9 mouse cellular contexts compared by ENCODE assay signal in genomic region chr2:85011906-85012604, GRCm38 (mm10). TPM values are rescaled to one million over a fixed set of nuclear protein-coding genes. Genes with fewer than 3 reads are reported as not detected.
DNase-seq lines count a peak whose midpoint lies in the region; ATAC-seq lines count a peak whose summit lies in the region.
"Had no signal": no experiment of that assay in that cellular context is flagged by ENCODE, and none has a peak within 500 bp of the region (broad histone marks: within the 10 kb centered on the region; RNA-seq: fewer than 3 reads in every experiment).

No protein-coding gene starts in this region.

- no peak overlapping the region for H3K9ac ChIP-seq in kidney, embryonic 15.5 days
- H3K9ac ChIP-seq in heart, embryonic 11.5 days (ENCODE audit: low read depth, low read length) = no peak overlapping the region; the same call in 1 of the 2 replicates

- ATAC-seq in kidney, embryonic 15.5 days (replicated peaks; ENCODE audit: low FRiP score) = peak; percentile 88
- ATAC-seq in heart, embryonic 11.5 days (replicated peaks; ENCODE audit: insufficient number of reproducible peaks, low FRiP score, low TSS enrichment) = peak; percentile 91

- no peak overlapping the region for H3K4me3 ChIP-seq in kidney, embryonic 15.5 days (replicated peaks)
- no peak overlapping the region for H3K4me3 ChIP-seq in heart, embryonic 11.5 days (ENCODE audit: low read depth, low read length)

- H3K4me2 ChIP-seq in kidney, embryonic 15.5 days = no peak overlapping the region
- peak overlapping the region; percentile 41 for H3K4me2 ChIP-seq in heart, embryonic 11.5 days

- H3K4me1 ChIP-seq in kidney, embryonic 15.5 days = peaks cover 11% of the 10 kb centered on the region
- H3K4me1 ChIP-seq in heart, embryonic 11.5 days (ENCODE audit: control insufficient read depth, insufficient read depth, low read length) = peaks cover 29% of the 10 kb centered on the region

- no peaks in the 10 kb centered on the region for H3K9me3 ChIP-seq in kidney, embryonic 15.5 days (replicated peaks)
- no peaks in the 10 kb centered on the region for H3K9me3 ChIP-seq in heart, embryonic 11.5 days (replicated peaks; ENCODE audit: control insufficient read depth, low read length)

- DNase-seq in kidney, postnatal 36 days = no peak
- DNase-seq in c-Kit-positive CD71-positive TER-119-positive erythroid progenitor cells, embryonic 14.5 days (ENCODE audit: low spot score) = peak; percentile 87
- DNase-seq in lung, postnatal 36 days = peak; percentile 21
- no peak for DNase-seq in thymus, postnatal 36 days
- DNase-seq in Muller cell, postnatal 12 days (ENCODE audit: inconsistent ontology term) = no peak
- no peak for DNase-seq in thymus, postnatal 25 days

- no peaks in the 10 kb centered on the region for H3K36me3 ChIP-seq in kidney, embryonic 15.5 days
- no peaks in the 10 kb centered on the region for H3K36me3 ChIP-seq in heart, embryonic 11.5 days (ENCODE audit: control insufficient read depth, insufficient read depth, low read length)

- no peaks in the 10 kb centered on the region for H3K27me3 ChIP-seq in kidney, embryonic 15.5 days
- H3K27me3 ChIP-seq in heart, embryonic 11.5 days (ENCODE audit: control insufficient read depth, insufficient read depth, low read length) = no peaks in the 10 kb centered on the region

- WGBS in kidney, embryonic 15.5 days = 36% methylated on average over 9 of the region's 9 CpGs
- WGBS in heart, embryonic 11.5 days (ENCODE audit: insufficient replicate concordance) = 27% methylated on average over 9 of the region's 9 CpGs

- peak overlapping the region; percentile 25; the same call in 1 of the 2 replicates for H3K27ac ChIP-seq in kidney, embryonic 15.5 days
- peak overlapping the region; percentile 85 for H3K27ac ChIP-seq in heart, embryonic 11.5 days (ENCODE audit: low read depth, low read length)
- H3K27ac ChIP-seq: macrophage had no signal

RNA-seq across cellular contexts. Expression of gene Prg3, which starts 24.0 kb away (rescaled TPM):
- polyA plus RNA-seq in kidney, embryonic 15.5 days (2015; fragmentation: Nextera tagmentation; extraction: Ambion mirVana) = not detected in 2 replicates
- 0.24 and 0.37 TPM in 2 replicates for polyA plus RNA-seq in heart, embryonic 11.5 days (2014; fragmentation: Nextera tagmentation; extraction: Ambion mirVana)
- polyA plus RNA-seq: macrophage had no signal

RNA-seq across cellular contexts. Expression of gene Ssrp1, which starts 25.0 kb away (rescaled TPM):
- 299 and 307 TPM in 2 replicates for polyA plus RNA-seq in kidney, embryonic 15.5 days (2015; fragmentation: Nextera tagmentation; extraction: Ambion mirVana)
- polyA plus RNA-seq in heart, embryonic 11.5 days (2014; fragmentation: Nextera tagmentation; extraction: Ambion mirVana) = 180 and 194 TPM in 2 replicates

RNA-seq across cellular contexts. Expression of gene P2rx3, which starts 25.2 kb away (rescaled TPM):
- 0.90 and 1.3 TPM in 2 replicates for polyA plus RNA-seq in kidney, embryonic 15.5 days (2015; fragmentation: Nextera tagmentation; extraction: Ambion mirVana)
- 0.44 and 0.77 TPM in 2 replicates for polyA plus RNA-seq in heart, embryonic 11.5 days (2014; fragmentation: Nextera tagmentation; extraction: Ambion mirVana)
- polyA plus RNA-seq: macrophage had no signal

RNA-seq across cellular contexts. Expression of gene Prg2, which starts 31.8 kb away (rescaled TPM):
- polyA plus RNA-seq in kidney, embryonic 15.5 days (2015; fragmentation: Nextera tagmentation; extraction: Ambion mirVana) = 0.27 and 0.77 TPM in 2 replicates
- 0.73 and 1.1 TPM in 2 replicates for polyA plus RNA-seq in heart, embryonic 11.5 days (2014; fragmentation: Nextera tagmentation; extraction: Ambion mirVana)

RNA-seq across cellular contexts. Expression of gene Tnks1bp1, which starts 35.8 kb away (rescaled TPM):
- 29.2 and 39.2 TPM in 2 replicates for polyA plus RNA-seq in kidney, embryonic 15.5 days (2015; fragmentation: Nextera tagmentation; extraction: Ambion mirVana)
- 7.0 TPM in 2 replicates for polyA plus RNA-seq in heart, embryonic 11.5 days (2014; fragmentation: Nextera tagmentation; extraction: Ambion mirVana)

Comparison
In these comparisons a context has a peak if more than half of its experiments do, and no peak if none do; other contexts are left out.
1. DNase-seq: peak in c-Kit-positive CD71-positive TER-119-positive erythroid progenitor cells, embryonic 14.5 days (single experiment) and lung, postnatal 36 days (single experiment); none in kidney, postnatal 36 days (0 of 2), thymus, postnatal 36 days (0 of 2), Muller cell, postnatal 12 days (single experiment) and thymus, postnatal 25 days (single experiment).